Mouse (Mus musculus) limb, embryonic 14.5 days (tissue): ENCODE results near the gene Hdac5. TPM values are rescaled to one million over a fixed set of nuclear protein-coding genes. Genes with fewer than 3 reads are reported as not detected.
A peak's percentile ranks its signal among the peaks of the same experiment; 100 is the strongest.

Experiments used
- ATAC-seq: fragments of 200-750 bp; cut with Nextera tagmentation; 2 replicates; pipeline ENCODE4 v1.8.0; 2017; ENCODE audit warnings: low read depth, moderate number of reproducible peaks, moderate TSS enrichment; ENCODE audit not compliant: low FRiP score
- DNase-seq: peaks from one replicate; pipeline ENCODE4 v3.0.0-alpha.2; 2015; ENCODE audit warnings: low spot score
- H3K27ac ChIP-seq: fragments of 300-500 bp; sonication (generic); replicated peaks from 2 replicates; pipeline ENCODE4 v1.5.1; 2014; ENCODE audit warnings: low read depth, mild to moderate bottlenecking, low read length, moderate library complexity, mixed read lengths
- H3K27me3 ChIP-seq: fragments of 300-500 bp; sonication (generic); 2 replicates; pipeline ENCODE4 v1.6.1; 2014; ENCODE audit warnings: low read length, mixed read lengths; ENCODE audit not compliant: control insufficient read depth, insufficient read depth
- H3K36me3 ChIP-seq: fragments of 300-500 bp; sonication (generic); 2 replicates; pipeline ENCODE4 v1.6.1; 2014; ENCODE audit warnings: mild to moderate bottlenecking, low read length, moderate library complexity, mixed read lengths; ENCODE audit not compliant: control insufficient read depth, insufficient read depth
- H3K4me1 ChIP-seq: fragments of 300-500 bp; sonication (generic); 2 replicates; pipeline ENCODE4 v1.6.1; 2014; ENCODE audit warnings: antibody characterized with exemption, low read length, mixed read lengths; ENCODE audit not compliant: control insufficient read depth, insufficient read depth
- H3K4me2 ChIP-seq: fragments of 300-500 bp; sonication (generic); replicated peaks from 2 replicates; pipeline ENCODE4 v1.6.1; 2014; ENCODE audit warnings: low read depth, mild to moderate bottlenecking, low read length, moderate library complexity; ENCODE audit not compliant: severe bottlenecking
- H3K4me3 ChIP-seq: fragments of 300-500 bp; sonication (generic); replicated peaks from 2 replicates; pipeline ENCODE4 v1.5.1; 2014; ENCODE audit warnings: low read length
- H3K9ac ChIP-seq: fragments of 300-500 bp; sonication (generic); 2 replicates; pipeline ENCODE4 v1.6.1; 2014; ENCODE audit warnings: mild to moderate bottlenecking, low read depth, low read length, moderate library complexity; ENCODE audit not compliant: severe bottlenecking
- H3K9me3 ChIP-seq: fragments of 300-500 bp; sonication (generic); 2 replicates; pipeline ENCODE4 v1.6.1; 2016; ENCODE audit warnings: low read length; ENCODE audit not compliant: control insufficient read depth
- POLR2A ChIP-seq: fragments of 200-500 bp; IDR thresholded peaks from 2 replicates; pipeline ENCODE4 v1.8.0; 2012; ENCODE audit warnings: inconsistent platforms, mild to moderate bottlenecking, moderate library complexity, borderline replicate concordance; ENCODE audit not compliant: insufficient read depth, insufficient read length; ENCODE audit errors: extremely low read depth
- WGBS: fragments of 180-500 bp; shearing (Covaris S2); extraction: QIAGEN DNeasy Blood & Tissue Kit; methylation state at CpG from one replicate; pipeline ENCODE4 v1.1.7; 2014; 5-methylcytosine and 5-hydroxymethylcytosine counted together
- polyA plus RNA-seq, 2 experiments: library from polyadenylated mRNA; depleted of rRNA in 1 of 2; stranded (reverse) in 1 of 2; unstranded in 1 of 2; fragments of >200 nt; fragmentation: Nextera tagmentation in 1 of 2; extraction: Ambion mirVana in 1 of 2; gene quantifications; 2 replicates each; pipeline versions ENCODE4 v1.2.1 to v1.2.3; 2012 to 2014

Gene Hdac5
- polyA plus RNA-seq, 2 experiments = 46.7 to 86.2 TPM

DNA sequence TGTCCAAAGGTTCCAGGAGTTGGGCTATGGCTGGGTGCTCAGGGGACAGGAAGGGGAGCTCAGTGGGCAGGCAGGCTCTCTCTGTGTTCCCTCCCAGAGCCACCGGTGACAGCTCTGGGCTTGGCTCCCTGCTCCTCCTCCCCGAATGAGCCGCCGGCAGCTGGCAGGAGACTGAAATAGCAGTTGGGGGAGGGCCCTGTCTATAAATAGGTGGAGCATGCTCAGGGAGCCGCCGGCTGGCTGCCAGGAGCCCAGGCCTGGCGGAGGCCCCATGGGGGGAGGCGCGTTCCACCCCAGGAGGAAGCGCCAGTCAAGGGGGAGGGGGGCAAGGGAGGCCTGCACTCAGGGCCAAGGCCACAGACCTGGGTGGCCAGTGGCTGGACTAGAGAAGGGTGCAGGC, 11.2 kb downstream of the Hdac5 start:
- Histone ChIP-seq H3K27ac (peak overlapping the region; percentile 68), H3K36me3 (peaks cover 23% of the 10 kb centered on the region), H3K4me1 (peaks cover 62% of the 10 kb centered on the region), H3K4me3 (peak overlapping the region; percentile 41), H3K9me3 (no peaks in the 10 kb centered on the region), H3K9ac (peak overlapping the region; percentile 51), H3K27me3 (no peaks in the 10 kb centered on the region), H3K4me2 (peak overlapping the region; percentile 78)
- ATAC-seq = peak; percentile 66
- peak; percentile 93 for DNase-seq
- 0% methylated on average over 10 of the region's 10 CpGs for WGBS
- peak; percentile 40; the same call in 1 of the 2 replicates for TF ChIP-seq POLR2A

- peak overlapping the region; percentile 78 for H3K4me2 ChIP-seq
- no peaks in the 10 kb centered on the region for H3K9me3 ChIP-seq
- no peaks in the 10 kb centered on the region for H3K27me3 ChIP-seq
- peak overlapping the region; percentile 51 for H3K9ac ChIP-seq
- H3K4me3 ChIP-seq = peak overlapping the region; percentile 41
- DNase-seq = no peak
- peaks cover 24% of the 10 kb centered on the region for H3K36me3 ChIP-seq
- WGBS = 65% methylated on average over 7 of the region's 7 CpGs
- peaks cover 60% of the 10 kb centered on the region for H3K4me1 ChIP-seq
- no peak for TF ChIP-seq POLR2A
- peak overlapping the region; percentile 68; the same call in 1 of the 2 replicates for H3K27ac ChIP-seq
- no peak for ATAC-seq
Measured at GRCm38 (mm10) chr11:102217876-102218430, 12.0 kb downstream of the Hdac5 start.

DNA sequence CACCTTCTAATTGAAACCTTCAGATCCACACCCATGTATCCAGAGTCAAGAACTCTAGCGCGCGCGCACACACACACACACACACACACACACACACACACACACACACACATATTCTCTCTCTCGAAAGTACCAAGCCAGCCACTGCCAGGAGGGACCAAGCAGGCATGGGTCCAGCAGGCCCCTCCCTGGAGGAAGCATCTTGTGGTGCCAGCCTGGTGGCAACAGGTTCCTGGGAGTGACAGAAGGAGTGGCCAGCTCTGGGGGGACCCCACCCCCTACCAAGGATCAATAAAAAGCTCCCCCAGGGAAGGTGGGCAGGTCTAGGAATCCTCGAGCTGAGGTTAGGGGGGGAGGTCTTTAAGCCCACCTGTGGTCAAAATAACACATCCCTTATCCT, 12.6 kb downstream of the Hdac5 start:
- ATAC-seq (no peak), DNase-seq (no peak)
- H3K27ac ChIP-seq = no peak overlapping the region
- H3K9me3 ChIP-seq = no peaks in the 10 kb centered on the region
- peak overlapping the region; percentile 78 for H3K4me2 ChIP-seq
- no peak for TF ChIP-seq POLR2A
- H3K36me3 ChIP-seq = peaks cover 18% of the 10 kb centered on the region
- no peak overlapping the region for H3K9ac ChIP-seq
- H3K27me3 ChIP-seq = no peaks in the 10 kb centered on the region
- peaks cover 61% of the 10 kb centered on the region for H3K4me1 ChIP-seq
- H3K4me3 ChIP-seq = peak overlapping the region; percentile 41
- 65% methylated on average over 6 of the region's 6 CpGs for WGBS

DNA sequence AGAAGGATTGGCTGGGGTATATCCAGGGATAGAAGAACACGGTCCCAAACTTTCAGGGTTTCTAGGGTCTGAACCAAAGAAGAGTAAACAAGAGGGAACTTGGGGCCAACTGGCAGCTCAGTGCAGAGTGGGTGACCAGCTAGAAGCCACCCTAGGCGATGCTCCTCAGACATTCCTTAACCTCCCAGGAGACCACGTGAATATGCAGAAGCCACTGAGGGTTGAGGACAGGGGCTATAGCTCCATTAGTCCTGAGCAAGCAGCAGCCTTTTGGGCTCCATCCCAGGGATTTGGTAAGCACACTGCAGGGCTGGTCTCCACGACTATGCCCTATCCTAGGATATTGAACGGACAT, 13.1 kb downstream of the Hdac5 start:
- Histone ChIP-seq H3K9ac (no peak overlapping the region), H3K27me3 (no peaks in the 10 kb centered on the region), H3K4me2 (peak overlapping the region; percentile 78), H3K36me3 (peaks cover 18% of the 10 kb centered on the region; the same call in 1 of the 2 replicates), H3K4me3 (peak overlapping the region; percentile 41), H3K9me3 (no peaks in the 10 kb centered on the region), H3K4me1 (peaks cover 63% of the 10 kb centered on the region), H3K27ac (0 out of 2 replicates have a peak overlapping the region, but pooled peaks have one; percentile 8)
- ATAC-seq (no peak), DNase-seq (no peak)
- WGBS = 49% methylated on average over 5 of the region's 5 CpGs
- TF ChIP-seq POLR2A = no peak

DNA sequence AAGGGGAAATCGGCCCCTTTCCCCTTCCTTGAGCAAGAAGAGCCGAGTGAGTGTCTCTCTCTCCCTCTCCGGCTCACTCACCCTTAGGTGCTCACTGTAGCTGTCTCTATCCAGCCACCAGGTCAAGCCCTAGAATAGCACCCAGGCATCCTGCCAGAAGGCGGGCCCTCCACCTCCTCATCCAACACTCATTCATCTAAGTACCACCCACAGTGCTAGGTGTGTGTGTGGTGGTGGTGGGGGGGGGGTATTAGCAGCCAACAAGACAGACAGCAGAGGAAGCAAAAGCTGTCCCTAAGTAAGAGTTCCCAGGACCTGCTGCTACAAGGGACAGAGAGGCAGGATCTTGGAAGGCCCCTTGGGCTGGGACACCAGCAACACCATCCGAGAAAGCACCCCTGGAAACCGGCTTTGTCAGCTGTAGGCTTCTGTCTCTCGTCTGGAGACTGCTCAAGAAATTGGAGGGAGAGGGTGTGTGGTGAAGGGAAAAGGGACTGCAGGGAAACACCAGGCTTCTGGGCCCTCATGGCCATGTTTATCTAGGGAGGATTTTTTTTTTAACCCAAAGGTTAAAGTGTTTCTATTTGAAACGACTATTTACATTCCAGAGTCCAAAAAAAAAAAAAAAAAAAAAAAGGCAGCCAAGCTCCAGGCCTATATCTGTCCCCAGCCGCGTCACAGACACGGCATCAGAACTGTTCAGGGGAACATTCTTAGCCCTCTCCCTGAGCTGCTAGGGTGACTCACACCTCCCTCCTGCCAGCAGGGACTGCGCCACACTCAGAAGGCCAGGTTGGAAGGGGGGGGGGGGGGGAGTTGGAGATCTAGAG, 13.7 kb downstream of the Hdac5 start:
- no peak for DNase-seq
- no peaks in the 10 kb centered on the region for H3K27me3 ChIP-seq
- ATAC-seq = 0 out of 2 replicates have a peak, but pooled peaks have one; percentile 45
- 35% methylated on average over 12 of the region's 12 CpGs for WGBS
- H3K27ac ChIP-seq = 0 out of 2 replicates have a peak overlapping the region, but pooled peaks have one; percentile 26
- peaks cover 67% of the 10 kb centered on the region for H3K4me1 ChIP-seq
- H3K36me3 ChIP-seq = peaks cover 17% of the 10 kb centered on the region; the same call in 1 of the 2 replicates
- no peaks in the 10 kb centered on the region for H3K9me3 ChIP-seq
- H3K4me3 ChIP-seq = peak overlapping the region; percentile 41
- H3K4me2 ChIP-seq = peak overlapping the region; percentile 78
- no peak for TF ChIP-seq POLR2A
- peak overlapping the region; percentile 21; the same call in 1 of the 2 replicates for H3K9ac ChIP-seq
